Mouse (Mus musculus) cerebellum, adult 2 months (tissue): Measurements from ENCODE around the gene Hist1h3c.

Experiments
- CTCF ChIP-seq: fragments of 200-500 bp; IDR thresholded peaks from 2 replicates; pipeline ENCODE4 v1.5.1; 2011; ENCODE audit warnings: low read depth, mild to moderate bottlenecking, control low read depth, low read length, moderate library complexity, borderline replicate concordance; ENCODE audit not compliant: insufficient read depth
- POLR2A ChIP-seq: fragments of 200-500 bp; IDR thresholded peaks from 2 replicates; pipeline ENCODE4 v1.6.1; 2011; ENCODE audit warnings: low read length, control low read depth, borderline replicate concordance; ENCODE audit not compliant: insufficient read depth

DNA sequence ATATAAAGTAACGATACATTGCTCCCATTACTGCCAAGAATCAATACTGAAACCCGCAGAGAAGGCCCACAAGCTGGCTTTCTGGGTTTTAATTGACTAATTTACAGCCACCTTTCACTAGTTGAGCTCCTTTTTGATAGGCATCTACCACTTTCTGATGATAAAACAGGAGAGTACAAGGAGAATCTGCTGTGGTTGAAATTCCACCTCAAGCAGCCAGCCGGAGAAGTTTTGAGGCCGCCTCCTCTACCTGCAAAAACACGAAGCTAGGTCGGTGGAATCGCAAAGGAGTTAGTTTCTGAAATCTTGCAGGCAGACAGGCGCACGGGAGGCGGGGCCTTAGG lies 17.8 kb upstream of the Hist1h3c start:
- TF ChIP-seq POLR2A: no peak
- no peak for TF ChIP-seq CTCF
